Mouse (Mus musculus) midbrain, postnatal 0 days (tissue): ENCODE measurements around the gene Cnr2. TPM values are rescaled to one million over a fixed set of nuclear protein-coding genes. Genes with fewer than 3 reads are reported as not detected.

Experiments
- ATAC-seq: fragments of 200-750 bp; cut with Nextera tagmentation; 2 replicates; pipeline ENCODE4 v1.8.0; 2017; ENCODE audit warnings: moderate number of reproducible peaks, mild to moderate bottlenecking, moderate TSS enrichment, moderate library complexity; ENCODE audit not compliant: low FRiP score
- DNase-seq: peaks from one replicate; pipeline ENCODE4 v3.0.0-alpha.2; 2015; ENCODE audit warnings: low spot score
- H3K27ac ChIP-seq: fragments of 300-500 bp; sonication (generic); 2 replicates; pipeline ENCODE4 v1.5.1; 2014; ENCODE audit warnings: low read depth, mild to moderate bottlenecking, low read length, mixed read lengths
- H3K27me3 ChIP-seq: fragments of 300-500 bp; sonication (generic); 2 replicates; pipeline ENCODE4 v1.6.1; 2014; ENCODE audit warnings: low read length, control low read depth, mixed read lengths; ENCODE audit not compliant: insufficient read depth
- H3K36me3 ChIP-seq: fragments of 300-500 bp; sonication (generic); 2 replicates; pipeline ENCODE4 v1.6.1; 2014; ENCODE audit warnings: low read length, control low read depth, mixed read lengths; ENCODE audit not compliant: insufficient read depth
- H3K4me1 ChIP-seq: fragments of 300-500 bp; sonication (generic); 2 replicates; pipeline ENCODE4 v1.6.1; 2014; ENCODE audit warnings: mild to moderate bottlenecking, control low read depth, antibody characterized with exemption, low read length, mixed read lengths; ENCODE audit not compliant: insufficient read depth
- H3K4me2 ChIP-seq: fragments of 300-500 bp; sonication (generic); 2 replicates; pipeline ENCODE4 v1.6.1; 2014; ENCODE audit warnings: low read depth, mild to moderate bottlenecking, low read length, mixed read lengths; ENCODE audit not compliant: poor library complexity, severe bottlenecking
- H3K4me3 ChIP-seq: fragments of 300-500 bp; sonication (generic); 2 replicates; pipeline ENCODE4 v1.5.1; 2014; ENCODE audit warnings: low read depth, mild to moderate bottlenecking, low read length, moderate library complexity
- H3K9ac ChIP-seq: fragments of 300-500 bp; sonication (generic); replicated peaks from 2 replicates; pipeline ENCODE4 v1.6.1; 2014; ENCODE audit warnings: mild to moderate bottlenecking, low read length, moderate library complexity, mixed read lengths; ENCODE audit not compliant: poor library complexity, severe bottlenecking
- H3K9me3 ChIP-seq: fragments of 300-500 bp; sonication (generic); 2 replicates; pipeline ENCODE4 v1.6.1; 2016; ENCODE audit warnings: low read length, control low read depth
- CTCF ChIP-seq: IDR thresholded peaks from 2 replicates; pipeline ENCODE4 v1.5.1; 2016; ENCODE audit warnings: antibody characterized with exemption, mild to moderate bottlenecking
- WGBS: fragments of 180-500 bp; shearing (Covaris S2); extraction: QIAGEN DNeasy Blood & Tissue Kit; methylation state at CpG from one replicate; pipeline ENCODE4 v1.1.7; 2014; 5-methylcytosine and 5-hydroxymethylcytosine counted together
- polyA plus RNA-seq: library from polyadenylated mRNA; unstranded; fragments of >200 nt; fragmentation: Nextera tagmentation; extraction: Ambion mirVana; gene quantifications from 2 replicates; pipeline ENCODE4 v1.2.1, GENCODE M21; 2015
- total RNA-seq: library from RNA; depleted of rRNA; stranded (reverse); fragments of >200 nt; gene quantifications from 2 replicates; pipeline ENCODE4 v1.2.3, GENCODE M21; 2014

Cnr2 gene
- total and polyA plus RNA-seq, 2 experiments from 2014 or later: 0.04 to 0.55 TPM

GRCm38 (mm10) chr4:135879021-135879420 is 16.2 kb upstream of the Cnr2 start:
- Histone ChIP-seq H3K4me1 (peaks cover 11% of the 10 kb centered on the region; the same call in 1 of the 2 replicates), H3K9me3 (no peaks in the 10 kb centered on the region), H3K4me2 (no peak overlapping the region), H3K4me3 (no peak overlapping the region), H3K9ac (no peak overlapping the region), H3K27ac (no peak overlapping the region), H3K27me3 (no peaks in the 10 kb centered on the region), H3K36me3 (no peaks in the 10 kb centered on the region)
- WGBS: 73% methylated on average over 6 of the region's 6 CpGs
- ATAC-seq (no peak), DNase-seq (no peak)
- no peak for TF ChIP-seq CTCF

- no peaks in the 10 kb centered on the region for H3K27me3 ChIP-seq
- no peak overlapping the region for H3K4me3 ChIP-seq
- no peak overlapping the region for H3K27ac ChIP-seq
- no peaks in the 10 kb centered on the region for H3K9me3 ChIP-seq
- TF ChIP-seq CTCF: no peak
- ATAC-seq: no peak
- 92% methylated on average over 6 of the region's 6 CpGs for WGBS
- no peak overlapping the region for H3K4me2 ChIP-seq
- no peaks in the 10 kb centered on the region for H3K36me3 ChIP-seq
- peaks cover 11% of the 10 kb centered on the region; the same call in 1 of the 2 replicates for H3K4me1 ChIP-seq
- no peak for DNase-seq
- H3K9ac ChIP-seq: no peak overlapping the region
Measured at GRCm38 (mm10) chr4:135880018-135880417, 15.2 kb upstream of the Cnr2 start.

- H3K4me3 ChIP-seq: no peak overlapping the region
- peaks cover 11% of the 10 kb centered on the region; the same call in 1 of the 2 replicates for H3K4me1 ChIP-seq
- H3K36me3 ChIP-seq: no peaks in the 10 kb centered on the region
- DNase-seq (no peak), ATAC-seq (no peak)
- no peak overlapping the region for H3K27ac ChIP-seq
- no peaks in the 10 kb centered on the region for H3K27me3 ChIP-seq
- no peak for TF ChIP-seq CTCF
- H3K4me2 ChIP-seq: no peak overlapping the region
- H3K9ac ChIP-seq: no peak overlapping the region
- H3K9me3 ChIP-seq: no peaks in the 10 kb centered on the region
- WGBS: 76% methylated on average over 10 of the region's 10 CpGs
Measured at GRCm38 (mm10) chr4:135880576-135880975, 14.6 kb upstream of the Cnr2 start.

- ATAC-seq (no peak), DNase-seq (no peak)
- no peaks in the 10 kb centered on the region for H3K27me3 ChIP-seq
- H3K9me3 ChIP-seq: no peaks in the 10 kb centered on the region
- TF ChIP-seq CTCF: no peak
- WGBS: 80% methylated on average over 6 of the region's 6 CpGs
- no peak overlapping the region for H3K4me2 ChIP-seq
- peaks cover under 1% of the 10 kb centered on the region; the same call in 1 of the 2 replicates for H3K4me1 ChIP-seq
- H3K4me3 ChIP-seq: no peak overlapping the region
- no peak overlapping the region for H3K9ac ChIP-seq
- no peak overlapping the region for H3K27ac ChIP-seq
- no peaks in the 10 kb centered on the region for H3K36me3 ChIP-seq
Measured at GRCm38 (mm10) chr4:135882023-135882422, 13.2 kb upstream of the Cnr2 start.

GRCm38 (mm10) chr4:135883401-135883851 is 11.8 kb upstream of the Cnr2 start:
- no peaks in the 10 kb centered on the region for H3K4me1 ChIP-seq
- no peak overlapping the region for H3K9ac ChIP-seq
- no peaks in the 10 kb centered on the region for H3K36me3 ChIP-seq
- H3K4me3 ChIP-seq: no peak overlapping the region
- ATAC-seq: no peak
- H3K4me2 ChIP-seq: no peak overlapping the region
- DNase-seq: no peak
- WGBS: 59% methylated on average over 10 of the region's 10 CpGs
- no peaks in the 10 kb centered on the region for H3K9me3 ChIP-seq
- no peak overlapping the region for H3K27ac ChIP-seq
- TF ChIP-seq CTCF: no peak
- no peaks in the 10 kb centered on the region for H3K27me3 ChIP-seq

GRCm38 (mm10) chr4:135883881-135884516 is 11.2 kb upstream of the Cnr2 start:
- Histone ChIP-seq H3K9ac (no peak overlapping the region), H3K4me1 (no peaks in the 10 kb centered on the region), H3K36me3 (no peaks in the 10 kb centered on the region), H3K9me3 (no peaks in the 10 kb centered on the region), H3K27ac (no peak overlapping the region), H3K4me2 (no peak overlapping the region), H3K27me3 (no peaks in the 10 kb centered on the region), H3K4me3 (no peak overlapping the region)
- WGBS: 67% methylated on average over 7 of the region's 7 CpGs
- TF ChIP-seq CTCF: no peak
- DNase-seq (no peak), ATAC-seq (no peak)
